Mouse (Mus musculus) ES-E14 (cell line): ENCODE data around the gene Pcmtd2.

Experiments used
- CHD2 ChIP-seq: IDR thresholded peaks from 2 replicates; pipeline ENCODE4 v1.6.1; 2014; ENCODE audit warnings: mild to moderate bottlenecking, low read depth, low read length, inconsistent platforms
- HCFC1 ChIP-seq: IDR thresholded peaks from 2 replicates; pipeline ENCODE4 v1.6.1; 2012; ENCODE audit warnings: low read length, inconsistent platforms, borderline replicate concordance; ENCODE audit not compliant: insufficient read depth
- MAFK ChIP-seq: IDR thresholded peaks from 2 replicates; pipeline ENCODE4 v1.6.1; 2014; ENCODE audit warnings: mild to moderate bottlenecking, low read depth, low read length, inconsistent platforms; ENCODE audit not compliant: insufficient read depth
- ZC3H11A ChIP-seq: IDR thresholded peaks from 2 replicates; pipeline ENCODE4 v1.6.1; 2012; ENCODE audit warnings: low read depth, mild to moderate bottlenecking, inconsistent platforms, low read length, borderline replicate concordance
- ZNF384 ChIP-seq: IDR thresholded peaks from 2 replicates; pipeline ENCODE4 v1.6.1; 2012; ENCODE audit warnings: low read depth, low read length, inconsistent platforms

DNA sequence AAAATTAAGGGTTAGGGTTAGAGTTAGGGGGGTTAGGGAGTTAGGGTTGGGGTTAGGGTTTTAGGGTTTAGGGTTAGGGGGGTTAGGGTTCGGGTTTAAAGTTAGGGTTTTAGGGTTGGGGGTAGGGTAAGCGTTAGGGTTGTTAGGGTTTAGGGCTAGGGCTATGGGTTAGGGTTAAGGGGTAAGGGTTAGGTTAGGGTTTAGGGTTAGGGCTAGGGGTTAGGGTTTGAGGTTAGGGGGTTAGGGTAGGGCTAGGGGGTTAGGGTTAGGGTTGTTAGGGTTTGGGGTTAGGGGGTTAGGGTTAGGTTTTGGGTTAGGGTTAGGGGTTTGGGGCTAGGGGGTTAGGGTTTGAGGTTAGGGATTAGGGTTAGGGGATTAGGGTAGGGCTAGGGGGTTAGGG is 33.4 kb downstream of the Pcmtd2 start:
- TF ChIP-seq ZC3H11A: no peak
- no peak for TF ChIP-seq MAFK
- no peak for TF ChIP-seq CHD2
- no peak for TF ChIP-seq ZNF384
- no peak for TF ChIP-seq HCFC1
